Mouse (Mus musculus) thymus, adult 2 months (tissue): ENCODE measurements around the gene 5730522E02Rik. TPM values are rescaled to one million over a fixed set of nuclear protein-coding genes. Genes with fewer than 3 reads are reported as not detected.

Source experiments
- DNase-seq: peaks from one replicate; pipeline ENCODE4 v3.0.0; 2021
- H3K27ac ChIP-seq: fragments of 200-500 bp; 2 replicates; pipeline ENCODE4 v1.5.1; 2012; ENCODE audit warnings: low read length, control low read depth; ENCODE audit not compliant: control insufficient read depth, insufficient read depth
- H3K27me3 ChIP-seq: fragments of 200-500 bp; 2 replicates; pipeline ENCODE4 v1.6.1; 2012; ENCODE audit warnings: mild to moderate bottlenecking, low read length, moderate library complexity, mixed read lengths; ENCODE audit not compliant: control insufficient read depth, insufficient read depth
- H3K36me3 ChIP-seq: fragments of 200-500 bp; 2 replicates; pipeline ENCODE4 v1.6.1; 2012; ENCODE audit warnings: mild to moderate bottlenecking, low read length, moderate library complexity; ENCODE audit not compliant: control insufficient read depth, insufficient read depth
- H3K4me1 ChIP-seq: fragments of 200-500 bp; replicated peaks from 2 replicates; pipeline ENCODE4 v1.6.1; 2012; ENCODE audit warnings: low read length; ENCODE audit not compliant: control insufficient read depth, insufficient read depth
- H3K4me3 ChIP-seq: fragments of 200-500 bp; 2 replicates; pipeline ENCODE4 v1.5.1; 2012; ENCODE audit warnings: mild to moderate bottlenecking, low read length, control low read depth, moderate library complexity; ENCODE audit not compliant: control insufficient read depth, insufficient read depth
- CTCF ChIP-seq: fragments of 200-500 bp; IDR thresholded peaks from 2 replicates; pipeline ENCODE4 v1.5.1; 2012; ENCODE audit warnings: mild to moderate bottlenecking, control low read depth, low read length, moderate library complexity, borderline replicate concordance; ENCODE audit not compliant: control insufficient read depth, poor library complexity, insufficient read depth; ENCODE audit errors: extremely low read depth
- POLR2A ChIP-seq: fragments of 200-500 bp; IDR thresholded peaks from 2 replicates; pipeline ENCODE4 v1.6.1; 2012; ENCODE audit warnings: mild to moderate bottlenecking, low read length, control low read depth, moderate library complexity; ENCODE audit not compliant: control insufficient read depth, poor library complexity, insufficient read depth; ENCODE audit errors: extremely low read depth
- WGBS: fragments of 180-500 bp; shearing (Covaris S2); methylation state at CpG from one replicate; pipeline ENCODE4 v1.1.7; 2018; 5-methylcytosine and 5-hydroxymethylcytosine counted together
- polyA plus RNA-seq: library from polyadenylated mRNA; depleted of rRNA; stranded (reverse); fragments of >200 nt; gene quantifications from 2 replicates; pipeline ENCODE4 v1.2.3, GENCODE M21; 2012

Gene 5730522E02Rik
- polyA plus RNA-seq, 1 experiment, result 0.23 TPM

DNA sequence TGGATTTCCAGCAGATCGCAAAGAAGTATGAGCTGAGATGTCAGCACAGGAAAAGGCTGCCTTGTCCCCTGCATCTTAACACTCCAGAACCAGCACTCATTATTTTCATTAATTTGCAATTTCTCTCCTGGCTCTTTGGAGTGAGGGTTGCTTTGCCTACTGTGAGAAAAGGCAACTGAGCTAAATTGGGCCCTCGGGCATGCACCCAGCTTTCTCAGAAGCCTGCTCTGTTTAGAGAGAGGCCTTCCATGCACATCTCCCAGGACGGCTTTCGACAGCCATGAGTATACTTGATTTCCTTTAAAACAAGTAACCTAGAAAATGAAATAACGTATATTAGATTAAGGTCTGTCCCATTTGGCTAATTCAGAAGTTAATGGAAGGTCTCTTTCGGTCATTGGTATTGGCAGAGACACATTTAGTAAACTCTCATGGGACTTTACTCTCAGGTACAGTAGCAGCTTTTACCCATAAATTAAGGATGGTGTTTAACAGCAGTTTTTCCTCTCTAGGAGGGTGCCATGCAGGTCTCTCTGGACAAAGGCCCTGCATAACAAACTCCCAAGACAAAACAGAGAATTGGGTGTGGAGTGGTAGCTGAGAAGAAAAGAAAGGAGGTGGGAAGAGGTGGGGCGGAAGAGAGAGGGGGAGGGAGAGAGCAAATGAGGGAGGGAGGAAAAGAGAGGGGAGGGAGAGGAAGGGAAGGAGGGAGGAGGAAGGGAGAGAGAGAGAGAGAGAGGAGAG, 457.2 kb downstream of the 5730522E02Rik start:
- Histone ChIP-seq H3K27ac (no peak overlapping the region), H3K4me1 (no peaks in the 10 kb centered on the region), H3K36me3 (no peaks in the 10 kb centered on the region), H3K27me3 (no peaks in the 10 kb centered on the region), H3K4me3 (no peak overlapping the region)
- DNase-seq, result no peak
- 90% methylated on average over 7 of the region's 7 CpGs for WGBS
- TF ChIP-seq CTCF (no peak), POLR2A (no peak)

- 91% methylated on average over 3 of the region's 3 CpGs for WGBS
These were observed 458.1 kb downstream of the 5730522E02Rik start for GRCm38 (mm10) chr11:25752418-25752817.

GRCm38 (mm10) chr11:25747098-25747862, 463.3 kb downstream of the 5730522E02Rik start:
- no peaks in the 10 kb centered on the region for H3K27me3 ChIP-seq
- H3K27ac ChIP-seq, result no peak overlapping the region
- no peak for DNase-seq
- H3K4me1 ChIP-seq, result no peaks in the 10 kb centered on the region
- H3K4me3 ChIP-seq, result no peak overlapping the region
- TF ChIP-seq POLR2A (no peak), CTCF (no peak)
- no peaks in the 10 kb centered on the region for H3K36me3 ChIP-seq
- 73% methylated on average over 6 of the region's 6 CpGs for WGBS

More at GRCm38 (mm10) chr11:25752418-25752817, 458.1 kb downstream of the 5730522E02Rik start:
- no peak overlapping the region for H3K4me3 ChIP-seq
- H3K27me3 ChIP-seq, result no peaks in the 10 kb centered on the region
- no peaks in the 10 kb centered on the region for H3K4me1 ChIP-seq
- no peak overlapping the region for H3K27ac ChIP-seq
- no peaks in the 10 kb centered on the region for H3K36me3 ChIP-seq
- no peak for DNase-seq
- TF ChIP-seq POLR2A (no peak), CTCF (no peak)

DNA sequence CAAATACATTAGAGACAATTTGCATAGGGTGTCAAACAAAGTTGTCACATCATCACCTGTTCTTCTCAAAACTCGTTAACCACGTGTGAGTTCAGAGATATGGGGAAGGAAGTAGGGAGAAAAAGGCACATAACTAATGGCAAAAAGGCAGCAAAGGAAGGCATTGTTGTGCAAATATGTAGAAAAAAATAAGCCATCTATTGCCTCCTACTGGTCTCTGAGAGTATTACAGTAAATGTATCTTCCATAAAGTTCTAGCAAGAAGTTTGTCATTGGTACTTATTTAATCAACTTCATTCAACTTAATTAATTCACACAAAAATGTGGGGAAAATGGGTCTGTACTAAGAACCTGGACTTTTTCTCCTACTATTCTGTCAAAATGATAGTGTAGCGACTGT, 466.9 kb downstream of the 5730522E02Rik start:
- DNase-seq, result no peak
- 71% methylated on average over 3 of the region's 3 CpGs for WGBS
- Histone ChIP-seq H3K4me1 (no peaks in the 10 kb centered on the region), H3K36me3 (no peaks in the 10 kb centered on the region), H3K4me3 (no peak overlapping the region), H3K27ac (no peak overlapping the region), H3K27me3 (no peaks in the 10 kb centered on the region)
- TF ChIP-seq CTCF (no peak), POLR2A (no peak)

DNA sequence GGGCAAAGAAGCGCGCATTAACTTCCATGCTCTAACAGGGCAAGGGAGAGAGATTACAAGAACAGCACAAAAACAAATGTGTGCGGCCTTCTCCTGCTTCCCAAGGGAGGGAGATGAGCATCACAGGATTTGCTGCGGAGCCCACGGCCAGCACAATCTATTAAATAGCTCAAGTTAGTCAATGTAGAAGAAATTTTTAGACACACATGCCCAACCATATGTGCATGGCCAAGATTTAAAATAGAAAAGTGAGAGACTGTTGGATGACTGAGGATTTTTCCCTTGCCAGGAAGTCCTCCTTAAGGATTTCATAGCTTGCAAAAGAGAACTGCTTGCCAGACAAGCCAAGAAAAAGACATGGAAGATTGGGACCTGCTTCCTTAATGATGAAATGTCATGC, 473.3 kb downstream of the 5730522E02Rik start:
- H3K4me1 ChIP-seq, result no peaks in the 10 kb centered on the region
- H3K27me3 ChIP-seq, result no peaks in the 10 kb centered on the region
- DNase-seq, result no peak
- TF ChIP-seq POLR2A, result no peak
- no peak for TF ChIP-seq CTCF
- no peaks in the 10 kb centered on the region for H3K36me3 ChIP-seq
- WGBS, result 93% methylated on average over 5 of the region's 5 CpGs
- H3K4me3 ChIP-seq, result no peak overlapping the region
- no peak overlapping the region for H3K27ac ChIP-seq

DNA sequence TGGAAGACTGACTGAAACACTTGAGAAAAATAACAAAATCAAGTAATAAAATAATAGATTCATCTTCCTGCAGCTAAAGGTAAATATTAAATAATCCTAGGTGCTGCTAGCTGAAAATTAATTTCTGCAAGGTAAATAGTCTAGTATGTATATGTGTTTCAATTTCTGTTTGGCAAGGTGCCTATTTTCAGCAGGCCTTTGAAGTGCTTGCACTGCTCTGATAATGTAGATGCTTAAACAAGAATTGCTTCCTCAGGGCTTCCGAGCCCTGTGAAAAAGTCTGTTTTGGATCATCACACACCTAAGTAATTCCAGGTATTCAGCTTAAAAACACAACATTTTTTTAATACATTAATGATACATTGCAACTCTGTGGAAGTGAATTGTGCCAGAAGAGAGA, 481.1 kb downstream of the 5730522E02Rik start:
- Histone ChIP-seq H3K4me1 (no peaks in the 10 kb centered on the region), H3K27ac (no peak overlapping the region), H3K4me3 (no peak overlapping the region), H3K36me3 (no peaks in the 10 kb centered on the region), H3K27me3 (no peaks in the 10 kb centered on the region)
- TF ChIP-seq CTCF, result no peak
- no peak for TF ChIP-seq POLR2A
- no peak for DNase-seq
- WGBS, result 97% methylated on average over 1 of the region's 1 CpGs
